Mouse (Mus musculus) CH12F3 (cell line): ENCODE data around the gene Sgcd.

ENCODE experiments used
- in situ Hi-C: fragments of 300-500 bp; cut with MboI; formaldehyde crosslinking; loops from 2 replicates; pipeline ENCODE4 v1.14.3; 2020; ENCODE audit warnings: low sequenced_read_pairs

Sgcd gene

DNA sequence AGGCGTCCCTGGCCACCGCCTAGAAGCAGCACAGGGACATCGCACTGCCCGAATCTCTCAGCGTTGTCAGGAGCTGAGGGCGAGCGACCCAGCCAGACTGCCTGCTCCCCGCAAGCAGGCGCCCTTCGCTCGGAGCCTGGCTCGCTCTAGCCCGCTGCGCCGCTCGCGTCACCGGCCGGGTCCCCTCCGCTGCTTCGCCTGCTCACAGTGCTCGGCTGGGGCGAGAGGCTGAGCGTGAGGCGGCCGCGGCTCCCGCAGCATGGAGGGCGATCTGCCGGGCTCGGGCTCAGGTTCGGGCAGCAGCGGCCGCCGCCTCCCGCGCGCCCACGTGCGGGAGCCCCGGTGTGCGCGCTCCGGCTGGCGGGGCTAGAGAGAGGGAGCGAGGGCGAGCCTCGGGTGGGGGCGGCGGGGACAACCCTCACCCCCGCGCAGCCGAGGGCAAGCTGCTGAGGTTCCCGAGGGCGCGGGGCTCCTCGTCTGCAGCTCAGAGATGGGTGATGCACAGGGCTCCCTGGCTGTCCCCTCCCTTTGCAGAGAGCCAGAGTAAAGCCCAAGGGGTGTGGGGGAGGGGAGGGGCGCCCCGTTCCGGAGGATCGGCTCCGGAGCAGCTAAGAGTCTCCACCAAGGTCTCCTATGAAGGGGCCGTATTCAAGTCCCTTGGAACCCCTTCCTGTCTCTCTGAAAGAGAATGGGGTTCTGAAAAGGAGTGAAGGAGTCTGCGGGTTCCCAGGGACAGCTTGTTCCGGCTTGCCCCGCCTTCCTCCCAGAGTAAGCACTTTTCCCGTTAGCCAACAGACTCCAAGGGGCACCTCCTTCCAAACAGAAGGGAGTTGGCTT lies at the start of gene Sgcd:
TSS of gene Sgcd (minus strand) at position 273 of the 837 bp plus-strand sequence.
- in situ Hi-C loops: no loop called here

DNA sequence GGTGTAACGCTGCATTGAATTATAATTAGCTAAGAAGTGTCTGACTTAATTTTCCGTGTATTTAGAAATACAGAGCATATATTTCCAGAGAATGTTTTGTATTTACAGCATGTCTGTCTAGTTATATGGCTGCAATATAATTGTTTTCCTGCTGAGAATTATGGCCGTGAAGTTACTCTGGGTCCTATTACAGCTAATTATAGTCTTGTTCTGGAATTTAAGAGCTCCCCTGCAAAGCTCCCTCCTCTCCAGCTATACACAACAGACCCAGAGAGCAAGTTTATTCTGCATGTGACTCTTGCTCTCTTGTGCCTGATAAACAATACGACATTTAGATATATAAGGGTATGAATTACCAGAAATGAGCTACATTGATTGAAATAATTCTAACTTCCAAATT lies 49.3 kb upstream of the Sgcd start:
- in situ Hi-C loops: no loop called here

DNA sequence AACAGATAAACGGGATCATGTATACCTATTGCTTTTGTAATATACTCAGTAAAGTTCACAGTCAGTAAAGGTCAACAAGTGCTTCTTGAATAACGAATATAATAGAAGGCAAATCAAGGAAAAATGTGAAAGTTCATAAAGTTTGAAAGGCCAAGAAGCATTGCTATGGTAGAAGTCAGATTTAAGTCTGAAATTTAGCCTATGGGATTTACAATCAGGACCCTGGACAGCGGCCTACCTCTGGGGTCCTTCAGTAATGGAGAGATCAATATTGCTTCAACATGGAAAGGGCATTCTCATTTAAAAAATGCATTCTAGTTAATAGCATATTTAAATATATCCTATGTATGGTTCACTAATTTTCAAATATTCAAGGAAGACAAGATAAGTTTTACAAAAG lies 24.1 kb upstream of the Sgcd start:
- in situ Hi-C loops: no loop called here

DNA sequence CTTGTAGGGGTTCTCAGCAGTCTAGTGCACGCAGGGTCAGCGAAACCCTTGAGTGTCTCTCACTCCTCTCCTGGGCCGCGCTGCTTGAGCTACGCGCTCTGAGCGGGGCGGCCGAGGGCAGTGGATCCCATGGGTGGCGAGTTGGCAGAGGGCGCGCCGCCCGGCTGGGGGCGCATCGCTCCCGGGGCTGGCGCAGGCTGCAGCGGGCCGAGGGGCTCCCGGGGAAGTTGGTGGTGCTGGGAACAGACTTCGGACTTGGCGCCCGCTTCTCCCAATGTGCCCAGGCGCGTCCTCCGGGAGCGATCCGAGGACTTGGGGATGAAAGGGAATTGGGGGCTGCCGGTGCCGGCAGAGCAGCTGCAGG lies 454 bp downstream of the Sgcd start:
- in situ Hi-C loops: no loop called here

DNA sequence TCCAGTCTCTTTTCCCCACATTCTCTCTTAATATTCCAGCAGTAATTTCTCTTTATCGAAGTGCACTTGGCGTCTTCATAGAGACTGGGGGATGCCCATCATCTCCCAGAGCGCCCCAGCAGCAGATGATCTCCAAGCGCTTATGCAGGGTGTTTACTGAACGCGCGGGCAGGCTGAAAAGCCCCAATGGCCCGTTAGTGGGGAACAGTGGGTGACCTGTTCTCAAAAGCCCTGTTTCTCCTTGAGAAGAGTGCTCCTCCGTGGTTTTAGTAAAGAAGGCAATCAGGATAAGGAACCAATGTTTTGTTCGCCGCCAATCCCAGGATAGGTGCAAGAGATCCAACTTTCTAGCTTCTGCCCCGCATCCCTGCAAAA lies 889 bp downstream of the Sgcd start:
- in situ Hi-C loops: no loop called here

DNA sequence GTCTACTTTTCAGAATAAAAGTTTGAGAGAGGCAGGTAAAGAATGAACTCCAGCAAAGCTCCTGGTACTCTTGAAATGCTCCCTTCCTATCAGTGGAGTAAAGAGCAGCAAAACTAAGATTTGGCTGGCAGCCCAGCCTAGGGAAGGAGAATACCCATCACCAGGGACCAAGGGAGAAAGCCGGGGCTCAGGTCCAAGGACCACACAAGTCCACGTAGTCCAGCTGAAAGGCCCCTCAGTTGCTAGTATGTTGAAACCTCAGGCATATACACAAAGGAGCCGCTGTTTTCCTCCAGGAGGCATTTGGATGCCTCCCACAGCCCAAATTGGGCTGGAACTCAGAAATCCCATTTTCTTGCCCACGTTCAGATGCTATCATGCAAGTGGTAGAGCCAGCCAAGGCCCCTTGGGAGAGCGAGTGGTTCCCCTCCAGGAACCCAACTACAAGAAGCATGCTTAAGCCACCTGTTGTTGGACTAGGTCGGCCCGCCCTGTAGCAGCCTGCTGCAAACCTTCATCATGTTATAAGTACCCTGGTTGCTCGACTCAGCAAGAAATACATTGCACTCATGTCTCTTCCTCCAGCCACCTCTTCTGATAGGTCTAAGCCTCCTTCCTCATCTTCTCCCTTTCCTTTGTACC lies 1.4 kb downstream of the Sgcd start:
- in situ Hi-C loops: no loop called here

DNA sequence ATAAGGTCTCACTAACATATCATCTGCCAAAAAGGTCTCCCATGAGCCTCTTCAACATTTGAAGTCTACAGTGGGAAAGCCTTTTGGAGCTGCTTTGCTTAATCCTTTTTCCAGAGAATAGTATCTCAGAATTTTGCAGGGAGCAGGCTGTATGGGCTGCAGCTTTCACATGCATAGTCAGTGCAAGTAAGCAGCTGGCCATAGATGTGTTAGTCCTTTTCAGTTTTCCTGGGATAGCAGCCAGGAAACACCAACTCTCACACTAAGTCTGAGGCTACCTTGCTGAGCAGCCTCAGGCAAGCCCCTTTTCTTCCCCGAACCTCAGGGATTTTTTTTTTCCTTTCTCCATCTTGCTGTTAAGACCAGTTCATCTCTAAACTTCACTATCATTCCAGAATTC lies 6.6 kb downstream of the Sgcd start:
- in situ Hi-C loops: no loop called here

DNA sequence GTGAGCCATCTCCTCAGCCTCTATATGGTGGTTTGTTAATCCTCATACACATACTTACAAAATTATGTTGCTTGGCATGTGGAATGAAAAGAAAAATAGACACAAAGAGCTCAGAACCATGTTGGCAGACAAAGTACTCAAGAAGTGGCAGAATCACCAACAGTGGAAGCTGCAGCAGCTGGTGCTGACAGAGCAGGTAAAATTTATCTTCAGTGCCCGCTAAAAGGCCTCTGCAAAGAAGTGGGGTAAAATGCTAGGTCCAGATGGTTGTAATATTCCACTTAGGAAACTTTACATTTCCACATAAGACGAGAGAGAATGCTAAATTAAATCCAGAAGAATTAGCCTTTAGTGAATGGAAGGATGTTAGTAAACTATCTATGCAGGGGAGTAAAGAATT lies 7.7 kb downstream of the Sgcd start:
- in situ Hi-C loops: no loop called here

DNA sequence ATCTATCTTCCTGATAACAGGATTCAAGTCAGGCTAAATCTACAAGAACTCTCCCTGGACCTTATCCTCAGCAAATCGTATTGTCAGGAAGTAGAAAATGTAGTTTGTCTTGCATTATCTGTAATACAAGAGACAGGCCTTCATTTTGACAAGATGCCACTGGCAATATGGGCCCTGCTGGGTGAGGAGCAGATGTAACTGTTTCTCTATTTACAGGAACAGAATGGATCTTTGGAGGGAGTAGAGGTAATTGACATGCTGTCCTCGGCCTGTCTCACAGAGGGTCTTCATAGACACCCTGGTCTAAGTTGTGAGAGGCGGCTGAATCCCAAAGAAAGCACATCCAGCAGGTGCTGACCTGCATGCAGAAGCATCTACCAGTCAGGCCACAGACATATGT lies 35.5 kb downstream of the Sgcd start:
- in situ Hi-C loops: no loop called here

DNA sequence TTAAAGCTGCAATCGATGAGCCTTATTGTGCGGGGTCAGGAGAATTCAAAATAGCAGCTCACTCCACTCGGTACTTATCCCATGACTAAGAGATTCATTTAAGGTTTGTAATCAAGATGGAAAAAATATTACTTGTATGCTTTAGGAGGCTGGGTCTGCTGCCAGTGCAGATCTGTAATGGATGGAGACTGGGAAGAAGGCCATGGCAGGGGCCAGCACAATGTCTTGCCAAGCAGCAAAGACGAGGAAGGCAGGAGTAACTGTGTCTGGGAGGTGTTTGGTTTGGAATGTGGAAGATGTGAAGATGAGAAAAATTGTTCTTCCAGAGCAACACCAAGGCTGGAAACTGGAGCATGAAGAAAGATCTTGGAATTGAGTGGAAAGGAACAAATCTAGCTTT lies 36.4 kb downstream of the Sgcd start:
- in situ Hi-C loops: no loop called here

DNA sequence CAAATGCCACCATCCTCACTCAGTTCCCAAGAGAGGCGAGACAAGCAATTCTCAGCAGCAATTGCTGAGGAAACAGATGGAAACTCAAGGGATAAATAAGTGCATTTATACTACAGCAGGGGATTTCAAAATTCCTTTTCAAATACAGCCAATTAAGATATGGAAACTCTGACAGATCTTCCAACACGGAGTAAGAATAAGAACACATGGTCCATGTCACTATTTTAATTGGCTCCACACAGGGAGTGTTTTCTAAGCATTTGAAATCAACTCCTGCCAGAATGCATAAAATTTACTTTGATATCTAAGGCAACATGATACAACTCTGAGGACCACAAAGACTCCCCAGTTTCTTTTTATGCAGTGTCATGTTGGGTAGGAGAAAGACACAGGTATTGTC lies 49.0 kb downstream of the Sgcd start:
- in situ Hi-C loops: no loop called here

DNA sequence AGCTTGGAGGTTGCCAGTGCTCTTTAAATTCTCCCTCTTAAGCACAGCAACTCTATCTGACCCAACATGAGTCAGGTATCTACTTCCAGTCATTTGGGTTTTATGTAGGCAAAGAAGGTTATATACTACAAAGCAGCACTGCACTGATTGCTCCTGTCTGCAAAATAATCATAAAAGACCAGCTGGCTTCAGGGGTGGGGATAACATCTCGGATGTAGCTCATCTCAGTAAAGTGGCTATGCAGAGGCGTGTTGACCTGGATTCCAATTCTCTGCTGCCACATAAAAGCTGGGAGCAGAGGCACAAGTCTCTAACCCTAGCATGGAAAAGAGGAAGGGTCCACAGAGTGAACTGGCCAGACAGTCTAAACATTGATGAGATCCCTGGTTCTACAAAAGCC lies 71.2 kb downstream of the Sgcd start:
- in situ Hi-C loops: no loop called here

DNA sequence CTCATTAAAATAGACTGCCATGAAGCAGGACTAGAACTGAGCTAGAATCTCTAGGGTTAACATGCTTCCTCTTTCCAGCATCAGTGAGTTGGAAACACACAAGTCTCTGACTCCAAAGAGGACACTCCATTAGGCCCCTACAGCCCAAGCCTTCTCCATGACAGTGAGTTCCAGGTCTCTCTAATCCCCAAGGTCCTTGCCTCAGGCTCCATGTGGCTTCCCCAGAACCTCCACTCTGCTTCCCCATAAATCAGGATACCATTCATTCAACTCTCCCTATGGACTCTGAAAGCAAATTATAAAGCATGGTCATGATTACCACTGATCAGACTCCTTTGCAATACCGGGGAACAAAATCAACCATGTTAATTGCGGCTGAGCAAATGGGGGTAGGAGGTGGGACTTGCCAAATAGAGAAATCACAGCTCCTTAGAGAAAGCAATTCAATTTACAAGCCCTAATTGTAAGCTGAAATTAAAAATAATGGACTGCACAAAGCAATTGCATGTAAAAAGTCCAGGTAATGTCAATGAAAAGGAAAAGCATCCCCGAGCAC lies 97.1 kb downstream of the Sgcd start:
- in situ Hi-C loops: no loop called here

DNA sequence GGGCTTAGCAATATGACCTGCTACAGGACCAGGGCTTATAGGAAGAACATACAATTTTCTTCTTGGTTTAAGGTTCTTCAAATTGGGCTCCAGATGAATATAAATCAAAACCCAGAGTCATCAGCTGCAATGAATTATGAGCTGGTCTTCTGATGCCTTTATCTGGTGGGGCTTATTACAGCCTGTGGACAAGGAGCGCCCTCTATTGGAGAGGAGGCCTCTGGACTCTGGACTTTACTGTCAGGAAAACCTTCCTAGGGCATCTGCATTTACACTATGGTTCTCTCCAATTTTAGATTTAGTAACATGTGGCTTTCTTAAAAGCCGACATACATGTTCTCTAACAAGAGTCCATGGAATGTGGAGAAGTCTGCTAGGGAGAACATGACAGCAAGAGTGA lies 98.5 kb downstream of the Sgcd start:
- in situ Hi-C loops: no loop called here

DNA sequence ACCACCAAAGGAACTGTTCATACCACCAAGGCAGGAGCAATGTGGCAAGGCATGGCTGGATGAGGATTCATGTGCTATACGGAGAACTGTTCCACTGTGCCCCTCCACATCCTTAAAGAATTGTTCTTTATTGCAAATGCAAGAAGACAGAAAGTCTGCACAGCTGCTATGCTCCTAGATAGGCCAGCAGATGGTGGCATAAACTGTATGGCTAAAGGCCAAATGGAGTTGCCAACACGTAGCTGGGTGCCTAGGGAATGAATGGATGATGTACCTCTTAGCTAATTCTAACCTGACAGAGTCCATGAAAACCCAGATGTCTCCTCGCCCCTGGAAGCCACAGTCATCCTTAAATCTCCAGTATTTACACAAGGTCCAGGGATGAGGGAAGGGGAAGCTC lies 103.5 kb downstream of the Sgcd start:
- in situ Hi-C loops: no loop called here

DNA sequence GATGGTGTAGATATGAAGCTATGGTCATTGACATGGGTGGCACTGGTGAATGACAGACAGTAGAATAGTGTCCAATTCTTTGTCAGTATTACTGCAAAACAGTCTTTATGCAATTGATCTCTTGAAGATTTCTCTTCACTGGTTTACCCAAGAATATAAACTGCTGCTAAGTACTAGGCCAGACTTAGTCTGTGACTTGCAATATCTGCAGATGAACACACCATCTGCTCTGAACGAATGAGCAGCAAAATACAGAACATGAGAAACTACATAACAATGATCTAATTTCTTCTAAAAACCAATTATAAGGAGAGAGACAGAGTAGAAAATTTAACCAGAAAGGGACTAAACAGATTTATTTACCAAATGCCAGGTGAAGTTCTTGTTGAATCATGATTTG lies 105.2 kb downstream of the Sgcd start:
- in situ Hi-C loops: no loop called here

DNA sequence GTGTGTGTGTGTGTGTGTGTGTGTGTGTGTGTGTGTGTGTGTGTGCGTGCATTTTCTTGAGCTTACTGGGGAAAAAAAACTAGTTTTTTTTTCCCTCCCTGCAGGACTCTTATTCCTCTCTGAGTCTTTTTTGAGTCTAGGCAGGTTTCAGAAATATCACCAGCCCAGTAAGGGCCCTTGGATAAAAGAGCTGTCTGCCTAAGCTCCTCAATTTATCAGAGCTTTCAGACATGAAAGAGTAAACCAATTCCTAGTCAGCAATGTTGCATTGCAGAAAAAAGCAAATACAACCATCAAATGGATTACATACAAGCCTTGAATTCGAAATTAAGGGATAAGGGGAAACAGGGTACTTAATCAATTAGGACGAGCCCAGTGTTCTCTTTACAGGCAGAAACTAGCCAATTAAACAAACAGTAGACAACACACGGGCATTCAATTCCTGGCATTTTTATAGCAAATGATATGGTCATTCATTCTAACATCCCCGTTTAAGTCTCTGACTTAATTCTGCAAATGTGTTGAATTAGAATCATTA lies 112.1 kb downstream of the Sgcd start:
- in situ Hi-C loops: no loop called here

DNA sequence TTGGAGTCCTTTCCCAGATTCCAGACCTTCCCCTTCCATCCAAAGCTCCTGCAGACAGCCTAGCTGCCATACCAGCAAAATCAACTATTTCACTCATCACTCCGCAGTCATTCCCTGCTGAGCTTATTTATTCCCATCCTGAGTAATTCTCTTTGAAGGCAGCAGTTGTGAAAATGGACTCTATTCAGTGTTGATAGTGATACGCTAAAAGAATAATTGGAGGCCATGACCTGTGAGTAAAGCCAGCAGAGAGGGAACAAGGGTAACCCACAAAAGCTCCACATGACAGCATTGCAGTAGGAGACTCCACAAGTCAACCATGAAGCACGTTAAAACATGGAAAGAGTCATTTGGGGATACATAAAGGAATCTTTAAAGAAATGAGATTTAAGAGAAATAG lies 142.9 kb downstream of the Sgcd start:
- in situ Hi-C loops: no loop called here

DNA sequence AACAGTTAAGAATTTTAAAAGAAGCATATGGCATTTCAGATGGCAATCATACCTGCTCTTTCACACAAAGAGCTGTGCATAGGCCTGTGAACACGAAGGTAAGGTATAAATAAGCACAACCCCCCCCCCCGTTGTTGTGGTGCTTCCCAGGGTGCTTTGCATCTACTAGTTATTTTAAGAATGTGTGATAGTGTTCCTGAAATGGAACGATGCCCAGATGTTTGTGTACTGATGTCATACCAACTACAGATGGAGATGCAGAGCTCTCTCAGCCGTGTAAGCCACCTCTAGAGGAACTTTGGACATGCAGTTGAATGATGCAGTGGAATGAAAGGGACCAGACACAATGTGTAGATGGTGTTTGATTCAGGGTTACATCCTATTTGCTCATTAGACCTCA lies 155.5 kb downstream of the Sgcd start:
- in situ Hi-C loops: no loop called here

DNA sequence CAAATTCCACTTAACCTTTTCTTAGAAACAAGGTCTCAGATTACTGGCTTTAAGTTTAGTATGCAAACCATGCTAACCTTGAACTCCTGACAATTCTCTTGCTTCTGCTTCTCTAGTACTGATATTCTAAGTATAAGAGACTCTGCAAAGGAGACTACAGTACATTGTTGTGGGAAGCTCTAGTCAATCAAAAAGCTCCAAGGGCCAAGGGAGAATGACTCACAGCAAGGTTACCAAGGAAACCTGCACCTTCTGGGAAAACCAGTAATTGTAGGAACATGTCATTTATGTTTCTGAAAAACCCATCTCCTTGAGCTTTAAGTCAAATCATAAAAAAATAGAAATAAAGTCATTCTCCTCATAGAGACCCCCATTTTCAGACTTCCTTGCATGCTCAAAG lies 178.5 kb downstream of the Sgcd start:
- in situ Hi-C loops: no loop called here

DNA sequence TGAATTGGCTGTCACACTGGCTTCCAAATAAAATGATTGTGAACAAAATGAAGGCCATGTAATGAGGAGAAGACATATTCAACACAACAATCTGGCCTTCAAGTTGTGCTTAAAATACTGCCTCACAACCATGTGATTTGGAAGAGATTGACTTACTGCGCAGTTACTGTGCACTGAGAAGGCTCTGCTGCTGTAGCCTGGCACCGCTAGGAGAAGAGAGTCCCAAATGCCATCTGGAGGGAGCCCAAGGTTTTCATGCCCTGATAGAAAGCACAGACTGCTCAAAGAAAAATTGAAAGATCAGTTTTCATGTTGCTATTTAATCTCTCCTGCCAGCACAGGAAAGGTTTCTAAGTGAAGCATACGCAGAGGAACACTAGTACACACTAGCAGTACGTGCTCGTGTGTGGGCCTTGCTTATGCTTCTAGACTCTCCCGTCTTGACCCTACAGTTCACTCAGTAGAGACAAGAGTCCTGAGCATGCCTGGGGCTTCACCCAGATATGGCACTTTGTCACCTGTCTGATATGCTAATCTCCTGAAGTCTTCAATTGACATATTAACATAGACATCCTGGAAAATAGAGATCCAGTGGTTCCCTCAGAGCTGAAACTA lies 184.6 kb downstream of the Sgcd start:
- in situ Hi-C loops: no loop called here

DNA sequence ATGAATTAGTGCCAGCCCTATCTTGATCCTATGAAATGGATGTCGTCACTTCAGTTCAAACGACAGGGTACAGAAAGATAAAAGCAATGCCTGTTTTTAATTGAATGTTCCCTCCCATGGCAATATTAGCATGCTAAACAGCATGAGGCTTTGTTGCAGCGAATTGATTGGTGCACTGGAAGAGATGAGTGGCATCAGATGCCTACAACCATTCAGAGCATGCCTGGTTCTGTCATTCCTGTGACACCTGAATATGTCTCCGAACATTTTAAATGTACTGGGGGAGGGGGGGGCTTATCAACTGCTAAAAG lies 210.9 kb downstream of the Sgcd start:
- in situ Hi-C loops: no loop called here
